Mouse (Mus musculus): ENCODE results near the gene Aaas. TPM values are rescaled to one million over a fixed set of nuclear protein-coding genes. Genes with fewer than 3 reads are reported as not detected.

The Aaas gene
- polyA plus RNA-seq, 1 experiment: 43.5 TPM

- Histone ChIP-seq H3K36me3 (ENCODE audit: control insufficient read depth, insufficient read depth, low read length) (no peaks in the 10 kb centered on the region; the same call in 1 of the 2 replicates), H3K4me1 (ENCODE audit: control insufficient read depth, insufficient read depth, low read length) (peaks cover 27% of the 10 kb centered on the region), H3K4me3 (ENCODE audit: control insufficient read depth, low read depth, low read length) (peak overlapping the region; percentile 51), H3K27me3 (ENCODE audit: control insufficient read depth, insufficient read depth, low read length) (peaks cover 3% of the 10 kb centered on the region; the same call in 1 of the 2 replicates), H3K27ac (ENCODE audit: control insufficient read depth, insufficient read depth, low read depth, low read length) (no peak overlapping the region)
- no peak for TF ChIP-seq CTCF (IDR thresholded peaks at IDR 0.05; ENCODE audit: control insufficient read depth, insufficient read depth, insufficient replicate concordance, low read depth, low read length)
These were observed 7.6 kb upstream of the Aaas start for GRCm38 (mm10) chr15:102358126-102358525.

GRCm38 (mm10) chr15:102356501-102357325 is 6.1 kb upstream of the Aaas start:
- H3K27me3 ChIP-seq (ENCODE audit: control insufficient read depth, insufficient read depth, low read length): peaks cover 3% of the 10 kb centered on the region; the same call in 1 of the 2 replicates
- H3K4me3 ChIP-seq (ENCODE audit: control insufficient read depth, low read depth, low read length): peak overlapping the region; percentile 72
- no peak overlapping the region for H3K27ac ChIP-seq (ENCODE audit: control insufficient read depth, insufficient read depth, low read depth, low read length)
- TF ChIP-seq CTCF (IDR thresholded peaks at IDR 0.05; ENCODE audit: control insufficient read depth, insufficient read depth, insufficient replicate concordance, low read depth, low read length): no peak
- TF ChIP-seq POLR2A (IDR thresholded peaks at IDR 0.05; ENCODE audit: control insufficient read depth, low read depth, low read length): no peak
- no peaks in the 10 kb centered on the region; the same call in 1 of the 2 replicates for H3K36me3 ChIP-seq (ENCODE audit: control insufficient read depth, insufficient read depth, low read length)
- H3K4me1 ChIP-seq (ENCODE audit: control insufficient read depth, insufficient read depth, low read length): peaks cover 27% of the 10 kb centered on the region

- H3K4me1 ChIP-seq (ENCODE audit: control insufficient read depth, insufficient read depth, low read length): peaks cover 29% of the 10 kb centered on the region
- peaks cover 3% of the 10 kb centered on the region; the same call in 1 of the 2 replicates for H3K27me3 ChIP-seq (ENCODE audit: control insufficient read depth, insufficient read depth, low read length)
- TF ChIP-seq POLR2A (IDR thresholded peaks at IDR 0.05; ENCODE audit: control insufficient read depth, low read depth, low read length) (no peak), CTCF (IDR thresholded peaks at IDR 0.05; ENCODE audit: control insufficient read depth, insufficient read depth, insufficient replicate concordance, low read depth, low read length) (no peak)
- H3K4me3 ChIP-seq (ENCODE audit: control insufficient read depth, low read depth, low read length): peak overlapping the region; percentile 72
- no peaks in the 10 kb centered on the region; the same call in 1 of the 2 replicates for H3K36me3 ChIP-seq (ENCODE audit: control insufficient read depth, insufficient read depth, low read length)
- H3K27ac ChIP-seq (ENCODE audit: control insufficient read depth, insufficient read depth, low read depth, low read length): no peak overlapping the region
These were observed 5.4 kb upstream of the Aaas start for GRCm38 (mm10) chr15:102355871-102356441.

- peak overlapping the region; percentile 52; the same call in 1 of the 2 replicates for H3K27ac ChIP-seq (ENCODE audit: control insufficient read depth, insufficient read depth, low read depth, low read length)
- no peak for TF ChIP-seq CTCF (IDR thresholded peaks at IDR 0.05; ENCODE audit: control insufficient read depth, insufficient read depth, insufficient replicate concordance, low read depth, low read length)
- 0 out of 2 replicates have a peak, but pooled peaks have one; percentile 13 for TF ChIP-seq POLR2A (IDR thresholded peaks at IDR 0.05; ENCODE audit: control insufficient read depth, low read depth, low read length)
- peaks cover 29% of the 10 kb centered on the region for H3K4me1 ChIP-seq (ENCODE audit: control insufficient read depth, insufficient read depth, low read length)
- no peaks in the 10 kb centered on the region; the same call in 1 of the 2 replicates for H3K36me3 ChIP-seq (ENCODE audit: control insufficient read depth, insufficient read depth, low read length)
- peak overlapping the region; percentile 72 for H3K4me3 ChIP-seq (ENCODE audit: control insufficient read depth, low read depth, low read length)
- H3K27me3 ChIP-seq (ENCODE audit: control insufficient read depth, insufficient read depth, low read length): peaks cover 3% of the 10 kb centered on the region; the same call in 1 of the 2 replicates
These were observed 4.7 kb upstream of the Aaas start for GRCm38 (mm10) chr15:102355134-102355870.

- H3K4me1 ChIP-seq (ENCODE audit: control insufficient read depth, insufficient read depth, low read length): peaks cover 33% of the 10 kb centered on the region
These were observed 3.4 kb upstream of the Aaas start for GRCm38 (mm10) chr15:102353986-102354385.

GRCm38 (mm10) chr15:102352177-102352576 is 1.6 kb upstream of the Aaas start:
- TF ChIP-seq POLR2A (IDR thresholded peaks at IDR 0.05; ENCODE audit: control insufficient read depth, low read depth, low read length) (no peak), CTCF (IDR thresholded peaks at IDR 0.05; ENCODE audit: control insufficient read depth, insufficient read depth, insufficient replicate concordance, low read depth, low read length) (no peak)
- H3K4me3 ChIP-seq (ENCODE audit: control insufficient read depth, low read depth, low read length): no peak overlapping the region
- H3K27me3 ChIP-seq (ENCODE audit: control insufficient read depth, insufficient read depth, low read length): peaks cover 3% of the 10 kb centered on the region; the same call in 1 of the 2 replicates
- no peak overlapping the region for H3K27ac ChIP-seq (ENCODE audit: control insufficient read depth, insufficient read depth, low read depth, low read length)
- H3K4me1 ChIP-seq (ENCODE audit: control insufficient read depth, insufficient read depth, low read length): peaks cover 23% of the 10 kb centered on the region
- no peaks in the 10 kb centered on the region; the same call in 1 of the 2 replicates for H3K36me3 ChIP-seq (ENCODE audit: control insufficient read depth, insufficient read depth, low read length)

More at GRCm38 (mm10) chr15:102353986-102354385, 3.4 kb upstream of the Aaas start:
- no peak overlapping the region for H3K4me3 ChIP-seq (ENCODE audit: control insufficient read depth, low read depth, low read length)
- peaks cover 3% of the 10 kb centered on the region; the same call in 1 of the 2 replicates for H3K27me3 ChIP-seq (ENCODE audit: control insufficient read depth, insufficient read depth, low read length)
- no peak overlapping the region for H3K27ac ChIP-seq (ENCODE audit: control insufficient read depth, insufficient read depth, low read depth, low read length)
- H3K36me3 ChIP-seq (ENCODE audit: control insufficient read depth, insufficient read depth, low read length): no peaks in the 10 kb centered on the region; the same call in 1 of the 2 replicates
- TF ChIP-seq POLR2A (IDR thresholded peaks at IDR 0.05; ENCODE audit: control insufficient read depth, low read depth, low read length): no peak
- TF ChIP-seq CTCF (IDR thresholded peaks at IDR 0.05; ENCODE audit: control insufficient read depth, insufficient read depth, insufficient replicate concordance, low read depth, low read length): no peak

Measured in testis, adult 2 months (tissue).